Mouse (Mus musculus) embryonic facial prominence, embryonic 13.5 days (tissue): Measurements from ENCODE around the gene Fbxl7. TPM values are rescaled to one million over a fixed set of nuclear protein-coding genes. Genes with fewer than 3 reads are reported as not detected.
A peak's percentile ranks its signal among the peaks of the same experiment; 100 is the strongest.

Experiments used
- ATAC-seq: fragments of 200-750 bp; cut with Nextera tagmentation; 2 replicates; pipeline ENCODE4 v1.8.0; 2017; ENCODE audit warnings: low read depth; ENCODE audit not compliant: insufficient number of reproducible peaks, insufficient read depth, low FRiP score, low TSS enrichment
- H3K27ac ChIP-seq: fragments of 300-500 bp; sonication (generic); 2 replicates; pipeline ENCODE4 v1.5.1; 2015; ENCODE audit warnings: moderate library complexity, mild to moderate bottlenecking, inconsistent platforms
- H3K27me3 ChIP-seq: fragments of 300-500 bp; sonication (generic); 2 replicates; pipeline ENCODE4 v1.6.1; 2015; ENCODE audit warnings: mild to moderate bottlenecking, inconsistent platforms
- H3K36me3 ChIP-seq: fragments of 300-500 bp; sonication (generic); 2 replicates; pipeline ENCODE4 v1.6.1; 2015; ENCODE audit warnings: mild to moderate bottlenecking, inconsistent platforms
- H3K4me1 ChIP-seq: fragments of 300-500 bp; sonication (generic); 2 replicates; pipeline ENCODE4 v1.6.1; 2015; ENCODE audit warnings: inconsistent platforms
- H3K4me2 ChIP-seq: fragments of 300-500 bp; sonication (generic); 2 replicates; pipeline ENCODE4 v1.6.1; 2015; ENCODE audit warnings: moderate library complexity, mild to moderate bottlenecking, inconsistent platforms
- H3K4me3 ChIP-seq: fragments of 300-500 bp; sonication (generic); 2 replicates; pipeline ENCODE4 v1.5.1; 2015; ENCODE audit warnings: mild to moderate bottlenecking, inconsistent platforms
- H3K9ac ChIP-seq: fragments of 300-500 bp; sonication (generic); 2 replicates; pipeline ENCODE4 v1.6.1; 2015; ENCODE audit warnings: mild to moderate bottlenecking, inconsistent platforms
- H3K9me3 ChIP-seq: fragments of 300-500 bp; sonication (generic); 2 replicates; pipeline ENCODE4 v1.6.1; 2016; ENCODE audit warnings: inconsistent platforms
- WGBS: fragments of 180-500 bp; shearing (Covaris S2); methylation state at CpG from one replicate; pipeline ENCODE4 v1.1.7; 2015; ENCODE audit warnings: mixed read lengths; 5-methylcytosine and 5-hydroxymethylcytosine counted together
- polyA plus RNA-seq: library from polyadenylated mRNA; unstranded; fragments of >200 nt; fragmentation: Nextera tagmentation; extraction: Ambion mirVana; gene quantifications from 2 replicates; pipeline ENCODE4 v1.2.1, GENCODE M21; 2015

Gene Fbxl7
- polyA plus RNA-seq, 1 experiment from 2014 or later: 37.3 TPM

GRCm38 (mm10) chr15:26875687-26876086, 19.7 kb downstream of the Fbxl7 start:
- Histone ChIP-seq H3K9ac (no peak overlapping the region), H3K9me3 (no peaks in the 10 kb centered on the region), H3K27ac (peak overlapping the region; percentile 78), H3K4me1 (peaks cover 36% of the 10 kb centered on the region), H3K27me3 (no peaks in the 10 kb centered on the region), H3K36me3 (no peaks in the 10 kb centered on the region), H3K4me2 (0 out of 2 replicates have a peak overlapping the region, but pooled peaks have one; percentile 12), H3K4me3 (no peak overlapping the region)
- peak; percentile 80 for ATAC-seq
- 13% methylated on average over 4 of the region's 4 CpGs for WGBS

- no peak overlapping the region for H3K4me3 ChIP-seq
- H3K4me2 ChIP-seq: no peak overlapping the region
- H3K9me3 ChIP-seq: no peaks in the 10 kb centered on the region
- H3K27me3 ChIP-seq: no peaks in the 10 kb centered on the region
- H3K27ac ChIP-seq: no peak overlapping the region
- no peak overlapping the region for H3K9ac ChIP-seq
- 86% methylated on average over 1 of the region's 1 CpGs for WGBS
- H3K36me3 ChIP-seq: no peaks in the 10 kb centered on the region
- no peak for ATAC-seq
- peaks cover 48% of the 10 kb centered on the region for H3K4me1 ChIP-seq
Measured at GRCm38 (mm10) chr15:26872234-26872633, 23.1 kb downstream of the Fbxl7 start.

GRCm38 (mm10) chr15:26869197-26869596, 26.2 kb downstream of the Fbxl7 start:
- H3K9ac ChIP-seq: no peak overlapping the region
- no peaks in the 10 kb centered on the region for H3K27me3 ChIP-seq
- H3K36me3 ChIP-seq: no peaks in the 10 kb centered on the region
- no peak overlapping the region for H3K4me3 ChIP-seq
- no peak for ATAC-seq
- H3K4me2 ChIP-seq: no peak overlapping the region
- peaks cover 26% of the 10 kb centered on the region for H3K4me1 ChIP-seq
- no peaks in the 10 kb centered on the region for H3K9me3 ChIP-seq
- 60% methylated on average over 3 of the region's 3 CpGs for WGBS
- no peak overlapping the region for H3K27ac ChIP-seq

GRCm38 (mm10) chr15:26867521-26867920, 27.9 kb downstream of the Fbxl7 start:
- Histone ChIP-seq H3K4me3 (no peak overlapping the region), H3K36me3 (no peaks in the 10 kb centered on the region), H3K9me3 (no peaks in the 10 kb centered on the region), H3K4me1 (peaks cover 21% of the 10 kb centered on the region), H3K9ac (no peak overlapping the region), H3K4me2 (no peak overlapping the region), H3K27me3 (no peaks in the 10 kb centered on the region), H3K27ac (peak overlapping the region; percentile 60)
- no peak for ATAC-seq
- WGBS: 74% methylated on average over 5 of the region's 5 CpGs

GRCm38 (mm10) chr15:26862173-26862572, 33.2 kb downstream of the Fbxl7 start:
- no peak overlapping the region for H3K4me3 ChIP-seq
- peaks cover 21% of the 10 kb centered on the region for H3K4me1 ChIP-seq
- H3K9ac ChIP-seq: no peak overlapping the region
- no peaks in the 10 kb centered on the region for H3K36me3 ChIP-seq
- WGBS: 58% methylated on average over 2 of the region's 2 CpGs
- no peaks in the 10 kb centered on the region for H3K9me3 ChIP-seq
- ATAC-seq: no peak
- H3K27ac ChIP-seq: no peak overlapping the region
- no peaks in the 10 kb centered on the region for H3K27me3 ChIP-seq
- no peak overlapping the region for H3K4me2 ChIP-seq

- Histone ChIP-seq H3K4me2 (no peak overlapping the region), H3K9ac (no peak overlapping the region), H3K36me3 (0 out of 2 replicates have a peak, but pooled peaks cover 2% of the 10 kb centered on the region), H3K9me3 (no peaks in the 10 kb centered on the region), H3K27me3 (no peaks in the 10 kb centered on the region), H3K27ac (no peak overlapping the region), H3K4me1 (peaks cover 20% of the 10 kb centered on the region), H3K4me3 (no peak overlapping the region)
- WGBS: 52% methylated on average over 1 of the region's 1 CpGs
- no peak for ATAC-seq
Measured at GRCm38 (mm10) chr15:26849626-26850025, 45.8 kb downstream of the Fbxl7 start.

- 74% methylated on average over 6 of the region's 6 CpGs for WGBS
- H3K9ac ChIP-seq: no peak overlapping the region
- H3K9me3 ChIP-seq: no peaks in the 10 kb centered on the region
- peaks cover 15% of the 10 kb centered on the region for H3K4me1 ChIP-seq
- no peak overlapping the region for H3K27ac ChIP-seq
- no peak overlapping the region for H3K4me3 ChIP-seq
- no peaks in the 10 kb centered on the region for H3K27me3 ChIP-seq
- no peak overlapping the region for H3K4me2 ChIP-seq
- no peak for ATAC-seq
- H3K36me3 ChIP-seq: no peaks in the 10 kb centered on the region
Measured at GRCm38 (mm10) chr15:26842216-26842615, 53.2 kb downstream of the Fbxl7 start.

GRCm38 (mm10) chr15:26838386-26838785, 57.0 kb downstream of the Fbxl7 start:
- WGBS: 88% methylated on average over 1 of the region's 1 CpGs
- no peak for ATAC-seq
- no peaks in the 10 kb centered on the region for H3K4me1 ChIP-seq
- H3K4me2 ChIP-seq: no peak overlapping the region
- no peaks in the 10 kb centered on the region for H3K36me3 ChIP-seq
- H3K9ac ChIP-seq: no peak overlapping the region
- no peaks in the 10 kb centered on the region for H3K9me3 ChIP-seq
- no peak overlapping the region for H3K27ac ChIP-seq
- H3K27me3 ChIP-seq: no peaks in the 10 kb centered on the region
- H3K4me3 ChIP-seq: no peak overlapping the region

- no peak overlapping the region for H3K9ac ChIP-seq
- ATAC-seq: no peak
- 53% methylated on average over 3 of the region's 3 CpGs for WGBS
- no peak overlapping the region for H3K4me3 ChIP-seq
- no peaks in the 10 kb centered on the region for H3K27me3 ChIP-seq
- no peaks in the 10 kb centered on the region for H3K4me1 ChIP-seq
- H3K4me2 ChIP-seq: no peak overlapping the region
- H3K36me3 ChIP-seq: no peaks in the 10 kb centered on the region
- no peak overlapping the region for H3K27ac ChIP-seq
- no peaks in the 10 kb centered on the region for H3K9me3 ChIP-seq
Measured at GRCm38 (mm10) chr15:26837200-26837599, 58.2 kb downstream of the Fbxl7 start.

- 87% methylated on average over 5 of the region's 5 CpGs for WGBS
- Histone ChIP-seq H3K4me3 (no peak overlapping the region), H3K36me3 (no peaks in the 10 kb centered on the region), H3K4me1 (no peaks in the 10 kb centered on the region), H3K9ac (no peak overlapping the region), H3K27ac (no peak overlapping the region), H3K27me3 (no peaks in the 10 kb centered on the region), H3K4me2 (no peak overlapping the region), H3K9me3 (no peaks in the 10 kb centered on the region)
- ATAC-seq: no peak
Measured at GRCm38 (mm10) chr15:26834415-26834814, 61.0 kb downstream of the Fbxl7 start.

- H3K9me3 ChIP-seq: no peaks in the 10 kb centered on the region
- H3K27me3 ChIP-seq: no peaks in the 10 kb centered on the region
- H3K27ac ChIP-seq: no peak overlapping the region
- H3K36me3 ChIP-seq: no peaks in the 10 kb centered on the region
- H3K4me2 ChIP-seq: no peak overlapping the region
- ATAC-seq: no peak
- 90% methylated on average over 4 of the region's 4 CpGs for WGBS
- no peaks in the 10 kb centered on the region for H3K4me1 ChIP-seq
- no peak overlapping the region for H3K9ac ChIP-seq
- no peak overlapping the region for H3K4me3 ChIP-seq
Measured at GRCm38 (mm10) chr15:26831141-26831540, 64.2 kb downstream of the Fbxl7 start.

GRCm38 (mm10) chr15:26816931-26817330, 78.4 kb downstream of the Fbxl7 start:
- H3K27me3 ChIP-seq: no peaks in the 10 kb centered on the region
- ATAC-seq: no peak
- no peaks in the 10 kb centered on the region for H3K36me3 ChIP-seq
- H3K9me3 ChIP-seq: no peaks in the 10 kb centered on the region
- H3K4me2 ChIP-seq: no peak overlapping the region
- no peak overlapping the region for H3K27ac ChIP-seq
- no peak overlapping the region for H3K9ac ChIP-seq
- 85% methylated on average over 1 of the region's 1 CpGs for WGBS
- peaks cover 21% of the 10 kb centered on the region for H3K4me1 ChIP-seq
- no peak overlapping the region for H3K4me3 ChIP-seq

- 60% methylated on average over 3 of the region's 3 CpGs for WGBS
- no peaks in the 10 kb centered on the region for H3K27me3 ChIP-seq
- peaks cover 21% of the 10 kb centered on the region for H3K4me1 ChIP-seq
- H3K4me3 ChIP-seq: no peak overlapping the region
- no peak overlapping the region for H3K27ac ChIP-seq
- ATAC-seq: no peak
- no peak overlapping the region for H3K9ac ChIP-seq
- H3K36me3 ChIP-seq: no peaks in the 10 kb centered on the region
- H3K9me3 ChIP-seq: no peaks in the 10 kb centered on the region
- no peak overlapping the region for H3K4me2 ChIP-seq
Measured at GRCm38 (mm10) chr15:26812856-26813255, 82.5 kb downstream of the Fbxl7 start.
